Mouse (Mus musculus) limb, embryonic 13.5 days (tissue): ENCODE measurements at regions not wholly inside any gene's neighbourhood (a gene's known extent, or its start where the extent isn't known, plus 50 kb on each side); places are given as distances from the start of the nearest gene placed in this dataset.

ENCODE experiments used
- ATAC-seq: fragments of 200-750 bp; cut with Nextera tagmentation; 2 replicates; pipeline ENCODE4 v1.8.0; 2017; ENCODE audit warnings: low read depth, moderate number of reproducible peaks, moderate TSS enrichment; ENCODE audit not compliant: low FRiP score
- H3K27ac ChIP-seq: fragments of 300-500 bp; sonication (generic); 2 replicates; pipeline ENCODE4 v1.5.1; 2015; ENCODE audit warnings: inconsistent platforms, mild to moderate bottlenecking, moderate library complexity
- H3K27me3 ChIP-seq: fragments of 300-500 bp; sonication (generic); 2 replicates; pipeline ENCODE4 v1.6.1; 2015; ENCODE audit warnings: mild to moderate bottlenecking, inconsistent platforms
- H3K36me3 ChIP-seq: fragments of 300-500 bp; sonication (generic); 2 replicates; pipeline ENCODE4 v1.6.1; 2015; ENCODE audit warnings: inconsistent platforms, mild to moderate bottlenecking, moderate library complexity
- H3K4me1 ChIP-seq: fragments of 300-500 bp; sonication (generic); 2 replicates; pipeline ENCODE4 v1.6.1; 2015; ENCODE audit warnings: inconsistent platforms
- H3K4me2 ChIP-seq: fragments of 300-500 bp; sonication (generic); replicated peaks from 2 replicates; pipeline ENCODE4 v1.6.1; 2015; ENCODE audit warnings: inconsistent platforms, mild to moderate bottlenecking, moderate library complexity
- H3K4me3 ChIP-seq: fragments of 300-500 bp; sonication (generic); 2 replicates; pipeline ENCODE4 v1.5.1; 2015; ENCODE audit warnings: moderate library complexity, mild to moderate bottlenecking, inconsistent platforms
- H3K9ac ChIP-seq: fragments of 300-500 bp; sonication (generic); 2 replicates; pipeline ENCODE4 v1.6.1; 2015; ENCODE audit warnings: mild to moderate bottlenecking, inconsistent platforms
- H3K9me3 ChIP-seq: fragments of 300-500 bp; sonication (generic); 2 replicates; pipeline ENCODE4 v1.6.1; 2016; ENCODE audit warnings: inconsistent platforms
- WGBS: fragments of 180-500 bp; shearing (Covaris S2); methylation state at CpG from one replicate; pipeline ENCODE4 v1.1.7; 2015; 5-methylcytosine and 5-hydroxymethylcytosine counted together

DNA sequence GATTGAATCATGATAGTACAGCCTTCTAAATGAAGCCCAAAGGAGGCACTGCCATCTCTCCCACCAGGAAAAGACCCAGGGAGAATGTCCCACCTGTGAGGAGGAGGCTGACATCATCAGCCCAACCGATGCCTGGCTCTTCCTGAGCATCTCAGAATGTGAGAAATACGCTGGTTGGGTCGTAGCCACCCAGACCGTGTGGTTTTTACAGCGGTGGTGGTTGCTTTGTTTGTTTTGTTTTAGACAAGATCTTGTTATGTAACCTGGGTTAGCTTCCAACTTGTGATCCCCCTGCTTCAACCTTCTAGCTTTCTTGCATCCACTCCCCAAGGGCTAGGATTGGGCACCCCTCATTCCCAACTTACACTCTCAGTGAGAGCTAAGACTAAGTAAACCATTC is 122.0 kb upstream of the Klf3 start:
- H3K4me2 ChIP-seq: no peak overlapping the region
- H3K36me3 ChIP-seq: no peaks in the 10 kb centered on the region
- H3K9ac ChIP-seq: no peak overlapping the region
- H3K27me3 ChIP-seq: no peaks in the 10 kb centered on the region
- no peak for ATAC-seq
- no peaks in the 10 kb centered on the region for H3K9me3 ChIP-seq
- H3K4me3 ChIP-seq: no peak overlapping the region
- H3K27ac ChIP-seq: no peak overlapping the region
- 82% methylated on average over 5 of the region's 5 CpGs for WGBS
- no peaks in the 10 kb centered on the region for H3K4me1 ChIP-seq

GRCm38 (mm10) chr5:64682326-64682845 is 120.8 kb upstream of the Klf3 start:
- 89% methylated on average over 7 of the region's 7 CpGs for WGBS
- Histone ChIP-seq H3K27me3 (no peaks in the 10 kb centered on the region), H3K27ac (no peak overlapping the region), H3K9me3 (peaks cover 3% of the 10 kb centered on the region; the same call in 1 of the 2 replicates), H3K4me1 (no peaks in the 10 kb centered on the region), H3K9ac (no peak overlapping the region), H3K4me2 (no peak overlapping the region), H3K36me3 (no peaks in the 10 kb centered on the region), H3K4me3 (no peak overlapping the region)
- no peak for ATAC-seq

GRCm38 (mm10) chr5:64683419-64683818 is 119.8 kb upstream of the Klf3 start:
- no peak for ATAC-seq
- WGBS: 78% methylated on average over 4 of the region's 4 CpGs

GRCm38 (mm10) chr5:64684275-64684674 is 118.9 kb upstream of the Klf3 start:
- H3K4me3 ChIP-seq: no peak overlapping the region
- no peaks in the 10 kb centered on the region for H3K36me3 ChIP-seq
- no peaks in the 10 kb centered on the region for H3K4me1 ChIP-seq
- no peak for ATAC-seq
- H3K9me3 ChIP-seq: peaks cover 3% of the 10 kb centered on the region; the same call in 1 of the 2 replicates
- no peak overlapping the region for H3K9ac ChIP-seq
- WGBS: 86% methylated on average over 5 of the region's 5 CpGs
- no peak overlapping the region for H3K27ac ChIP-seq
- H3K4me2 ChIP-seq: no peak overlapping the region
- H3K27me3 ChIP-seq: no peaks in the 10 kb centered on the region

More at GRCm38 (mm10) chr5:64683419-64683818, 119.8 kb upstream of the Klf3 start:
- Histone ChIP-seq H3K27me3 (no peaks in the 10 kb centered on the region), H3K36me3 (no peaks in the 10 kb centered on the region), H3K9ac (no peak overlapping the region), H3K4me3 (no peak overlapping the region), H3K9me3 (peaks cover 3% of the 10 kb centered on the region; the same call in 1 of the 2 replicates), H3K27ac (no peak overlapping the region), H3K4me1 (no peaks in the 10 kb centered on the region), H3K4me2 (no peak overlapping the region)

GRCm38 (mm10) chr5:64690148-64690547 is 113.0 kb upstream of the Klf3 start:
- 83% methylated on average over 7 of the region's 7 CpGs for WGBS

GRCm38 (mm10) chr5:64691406-64692100 is 111.6 kb upstream of the Klf3 start:
- 94% methylated on average over 8 of the region's 8 CpGs for WGBS

More at GRCm38 (mm10) chr5:64690148-64690547, 113.0 kb upstream of the Klf3 start:
- ATAC-seq: no peak
- H3K4me3 ChIP-seq: no peak overlapping the region
- H3K4me2 ChIP-seq: no peak overlapping the region
- H3K27ac ChIP-seq: no peak overlapping the region
- H3K9ac ChIP-seq: no peak overlapping the region
- peaks cover 3% of the 10 kb centered on the region; the same call in 1 of the 2 replicates for H3K9me3 ChIP-seq
- H3K36me3 ChIP-seq: no peaks in the 10 kb centered on the region
- H3K27me3 ChIP-seq: no peaks in the 10 kb centered on the region
- H3K4me1 ChIP-seq: no peaks in the 10 kb centered on the region

DNA sequence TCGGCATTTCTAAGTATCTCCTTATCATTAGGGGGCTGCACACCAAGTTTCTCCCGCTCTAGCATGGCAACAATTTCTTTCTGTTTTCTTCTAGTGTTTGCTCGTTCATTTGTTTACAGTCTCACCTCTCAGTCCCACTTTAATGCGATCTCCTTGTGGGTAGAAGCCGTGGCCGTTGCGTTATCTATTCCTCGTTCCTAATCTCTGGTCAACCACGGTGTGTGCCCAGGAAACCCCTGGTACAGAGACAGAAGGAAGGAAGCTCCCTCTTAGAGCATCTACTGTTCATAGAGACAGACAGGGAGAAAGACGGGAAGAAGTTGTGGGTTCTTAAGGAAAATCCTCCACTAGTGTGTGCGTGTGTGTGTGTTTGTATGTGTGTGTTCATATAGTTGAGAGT is 110.9 kb upstream of the Klf3 start:
- Histone ChIP-seq H3K4me3 (no peak overlapping the region), H3K4me2 (no peak overlapping the region), H3K36me3 (no peaks in the 10 kb centered on the region), H3K9me3 (no peaks in the 10 kb centered on the region), H3K27ac (no peak overlapping the region), H3K9ac (no peak overlapping the region), H3K4me1 (no peaks in the 10 kb centered on the region), H3K27me3 (no peaks in the 10 kb centered on the region)
- no peak for ATAC-seq
- WGBS: 90% methylated on average over 11 of the region's 11 CpGs

More at GRCm38 (mm10) chr5:64691406-64692100, 111.6 kb upstream of the Klf3 start:
- Histone ChIP-seq H3K4me3 (no peak overlapping the region), H3K9ac (no peak overlapping the region), H3K4me2 (no peak overlapping the region), H3K9me3 (peaks cover 3% of the 10 kb centered on the region; the same call in 1 of the 2 replicates), H3K27ac (no peak overlapping the region), H3K36me3 (no peaks in the 10 kb centered on the region), H3K4me1 (no peaks in the 10 kb centered on the region), H3K27me3 (no peaks in the 10 kb centered on the region)
- no peak for ATAC-seq

DNA sequence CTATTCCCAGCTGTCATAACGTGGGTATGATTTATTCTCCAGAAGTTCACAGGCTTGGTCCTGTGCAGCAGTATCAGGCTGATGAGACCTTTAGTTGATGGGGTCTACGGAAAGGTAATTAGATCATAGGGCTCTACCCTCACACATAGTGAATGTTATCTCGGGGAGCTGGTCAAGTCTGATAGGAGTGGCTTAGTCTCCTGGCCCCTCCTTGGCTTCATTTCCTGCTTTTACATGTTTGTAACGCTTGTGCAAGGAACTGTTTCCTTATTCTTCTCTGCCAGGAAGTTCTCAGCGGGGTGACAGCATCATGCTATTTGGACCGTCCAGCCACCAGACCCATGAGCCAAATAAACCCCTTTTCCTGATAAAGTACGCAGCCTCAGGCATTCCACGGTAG is 109.6 kb upstream of the Klf3 start:
- H3K36me3 ChIP-seq: no peaks in the 10 kb centered on the region
- 81% methylated on average over 8 of the region's 8 CpGs for WGBS
- H3K4me2 ChIP-seq: no peak overlapping the region
- no peak for ATAC-seq
- no peak overlapping the region for H3K27ac ChIP-seq
- H3K4me3 ChIP-seq: no peak overlapping the region
- no peaks in the 10 kb centered on the region for H3K27me3 ChIP-seq
- H3K9me3 ChIP-seq: no peaks in the 10 kb centered on the region
- no peak overlapping the region for H3K9ac ChIP-seq
- H3K4me1 ChIP-seq: no peaks in the 10 kb centered on the region

- H3K9me3 ChIP-seq: no peaks in the 10 kb centered on the region
- ATAC-seq: no peak
- H3K27me3 ChIP-seq: no peaks in the 10 kb centered on the region
- no peak overlapping the region for H3K4me3 ChIP-seq
- no peaks in the 10 kb centered on the region for H3K36me3 ChIP-seq
- no peak overlapping the region for H3K4me2 ChIP-seq
- H3K4me1 ChIP-seq: no peaks in the 10 kb centered on the region
- H3K27ac ChIP-seq: no peak overlapping the region
- no peak overlapping the region for H3K9ac ChIP-seq
- 83% methylated on average over 8 of the region's 8 CpGs for WGBS
Observed at GRCm38 (mm10) chr5:64694606-64695005, 108.6 kb upstream of the Klf3 start.

GRCm38 (mm10) chr5:64696099-64696498 is 107.1 kb upstream of the Klf3 start:
- WGBS: 83% methylated on average over 14 of the region's 14 CpGs
- H3K27ac ChIP-seq: no peak overlapping the region
- H3K9ac ChIP-seq: no peak overlapping the region
- no peaks in the 10 kb centered on the region for H3K27me3 ChIP-seq
- H3K4me2 ChIP-seq: no peak overlapping the region
- no peaks in the 10 kb centered on the region; the same call in 1 of the 2 replicates for H3K4me1 ChIP-seq
- H3K36me3 ChIP-seq: no peaks in the 10 kb centered on the region
- no peaks in the 10 kb centered on the region for H3K9me3 ChIP-seq
- H3K4me3 ChIP-seq: no peak overlapping the region
- no peak for ATAC-seq

- WGBS: 87% methylated on average over 5 of the region's 5 CpGs
- Histone ChIP-seq H3K36me3 (no peaks in the 10 kb centered on the region), H3K4me2 (no peak overlapping the region), H3K4me1 (peaks cover 10% of the 10 kb centered on the region), H3K9ac (no peak overlapping the region), H3K27ac (no peak overlapping the region), H3K4me3 (no peak overlapping the region), H3K27me3 (no peaks in the 10 kb centered on the region), H3K9me3 (no peaks in the 10 kb centered on the region)
- ATAC-seq: no peak
Observed at GRCm38 (mm10) chr5:64697466-64697865, 105.7 kb upstream of the Klf3 start.

DNA sequence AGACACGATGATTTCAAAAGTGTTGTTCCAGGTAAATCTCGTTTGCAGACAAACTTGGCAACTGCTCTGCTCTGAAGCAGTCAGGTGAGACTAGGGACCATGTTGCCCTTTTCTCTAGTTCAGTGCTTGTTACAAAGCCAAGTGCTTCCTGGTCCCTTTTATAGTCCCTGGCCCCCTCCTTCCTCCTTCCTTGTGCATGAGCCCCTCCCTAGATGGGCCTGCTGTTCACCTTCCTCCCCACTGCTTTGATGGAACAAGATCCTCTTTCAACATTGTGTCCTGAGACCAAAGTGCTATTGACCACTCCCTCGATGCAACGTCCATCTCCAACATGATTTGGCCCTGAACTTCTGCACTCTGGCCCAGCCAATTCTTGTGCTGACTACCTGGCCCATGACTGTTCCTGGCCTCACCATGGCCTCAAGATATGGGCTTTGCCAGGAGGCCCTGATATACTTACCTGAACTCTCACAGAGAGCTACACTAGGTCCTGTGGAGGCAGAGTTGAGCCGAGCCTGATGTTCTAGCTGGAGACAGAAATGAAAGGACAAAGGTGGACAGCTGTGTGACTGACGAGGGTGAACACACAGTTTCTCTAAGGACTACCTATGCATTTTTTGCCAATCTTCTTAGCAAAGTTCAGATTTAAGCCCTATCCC is 104.6 kb upstream of the Klf3 start:
- no peaks in the 10 kb centered on the region for H3K36me3 ChIP-seq
- peaks cover 17% of the 10 kb centered on the region for H3K4me1 ChIP-seq
- no peak overlapping the region for H3K4me3 ChIP-seq
- 81% methylated on average over 6 of the region's 6 CpGs for WGBS
- ATAC-seq: no peak
- H3K9me3 ChIP-seq: no peaks in the 10 kb centered on the region
- H3K27ac ChIP-seq: no peak overlapping the region
- H3K4me2 ChIP-seq: no peak overlapping the region
- no peak overlapping the region for H3K9ac ChIP-seq
- no peaks in the 10 kb centered on the region for H3K27me3 ChIP-seq
